Mouse (Mus musculus): Measurements from ENCODE around the gene Krt24. TPM values are rescaled to one million over a fixed set of nuclear protein-coding genes. Genes with fewer than 3 reads are reported as not detected.

Krt24 gene
- total RNA-seq, 1 experiment = not detected

DNA sequence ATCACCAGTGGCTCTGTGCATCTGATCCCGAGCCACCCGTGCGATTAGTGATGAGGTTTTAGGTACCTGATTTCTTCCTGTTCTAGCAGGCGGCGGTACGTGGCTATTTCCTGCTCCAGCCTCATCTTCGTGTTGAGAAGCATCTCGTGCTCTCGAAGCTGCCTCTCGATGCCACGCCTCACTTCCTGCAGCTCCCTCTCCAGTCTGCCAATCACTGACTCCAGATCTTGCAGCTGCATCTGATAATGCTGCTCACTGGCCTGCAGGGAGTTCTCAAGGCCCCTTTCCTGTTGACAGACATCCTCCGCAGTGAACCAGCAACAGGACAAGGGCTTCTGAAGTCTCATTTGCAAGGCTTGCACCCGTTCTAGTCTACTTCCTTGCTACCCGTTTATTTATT is 46.6 kb downstream of the Krt24 start:
- H3K36me3 ChIP-seq (ENCODE audit: control insufficient read depth, insufficient read depth, low read length, poor library complexity, severe bottlenecking) = no peaks in the 10 kb centered on the region
- in situ Hi-C loops (cut with MboI; ENCODE audit: low sequenced_read_pairs in 2 of 2, unreplicated experiment in 2 of 2) = no loop called here
- no peak for DNase-seq (ENCODE audit: low read depth, low spot score)
- H3K4me3 ChIP-seq (ENCODE audit: insufficient read depth in 1 of 2, low read depth in 1 of 2, low read length in 2 of 2, poor library complexity in 1 of 2, severe bottlenecking in 1 of 2) = no peak overlapping the region
- no peak overlapping the region for H3K9ac ChIP-seq (ENCODE audit: insufficient read depth, low read depth, low read length, poor library complexity, severe bottlenecking)
- H3K4me1 ChIP-seq (ENCODE audit: control insufficient read depth in 2 of 2, insufficient read depth in 2 of 2, low read length in 2 of 2, poor library complexity in 1 of 2) = peaks cover 0 to 4% of the 10 kb centered on the region in 2 experiments; a peak in 1 of 4 replicates
- no peaks in the 10 kb centered on the region for H3K9me3 ChIP-seq (ENCODE audit: control insufficient read depth, insufficient read depth, low read depth, low read length)
- no peak for TF ChIP-seq ZC3H11A (IDR thresholded peaks at IDR 0.05; ENCODE audit: borderline replicate concordance, low read depth, low read length)
- no peak for TF ChIP-seq CHD2 (IDR thresholded peaks at IDR 0.05; ENCODE audit: low read depth, low read length)
- TF ChIP-seq ZNF384 (IDR thresholded peaks at IDR 0.05; ENCODE audit: low read depth, low read length) = no peak
- H3K27ac ChIP-seq (ENCODE audit: insufficient read depth, low read depth, low read length, poor library complexity, severe bottlenecking) = no peak overlapping the region

DNA sequence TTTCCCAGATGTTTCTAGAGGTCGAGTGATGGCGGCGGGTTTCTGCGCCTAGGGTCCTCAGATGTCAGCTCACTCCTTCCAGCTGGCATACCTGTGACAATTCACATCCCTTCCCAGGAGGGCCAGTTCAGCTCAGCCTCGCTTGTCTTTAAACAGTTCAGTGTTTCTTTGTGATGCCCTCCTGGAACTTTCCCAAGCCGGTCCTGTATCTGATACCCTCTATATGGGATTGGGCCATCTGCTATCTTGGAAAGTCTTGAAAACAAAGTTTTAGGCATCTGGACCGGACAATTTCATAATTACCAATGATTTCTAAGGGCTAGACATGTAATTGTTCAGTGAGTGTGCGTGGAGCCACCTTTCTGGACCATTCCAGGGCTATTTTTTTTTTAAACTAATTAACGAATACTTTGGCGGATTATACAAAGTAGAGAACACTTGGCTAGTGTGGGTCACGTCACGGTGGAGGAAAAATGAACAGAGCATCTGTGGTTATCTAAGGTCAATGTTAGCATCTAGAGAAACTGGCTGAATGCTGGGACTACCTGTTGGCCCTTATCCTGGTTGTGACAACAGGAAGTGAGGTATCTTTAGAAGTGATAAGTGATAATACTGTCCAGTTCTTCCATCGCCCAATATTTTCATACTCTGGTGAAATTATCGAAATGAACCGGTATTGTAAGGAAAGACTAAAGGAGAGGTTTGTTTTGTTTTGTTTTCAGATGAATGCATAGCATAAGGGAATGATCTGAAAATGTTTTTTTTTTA is 53.8 kb downstream of the Krt24 start:
- in situ Hi-C loops (cut with MboI; ENCODE audit: low sequenced_read_pairs in 2 of 2, unreplicated experiment in 2 of 2) = no loop called here
- Histone ChIP-seq H3K9ac (ENCODE audit: insufficient read depth, low read depth, low read length, poor library complexity, severe bottlenecking) (peak overlapping the region; percentile 99), H3K4me3 (ENCODE audit: insufficient read depth in 1 of 2, low read depth in 1 of 2, low read length in 2 of 2, poor library complexity in 1 of 2, severe bottlenecking in 1 of 2) (peak overlapping the region; percentile 82 to 89), H3K36me3 (ENCODE audit: control insufficient read depth, insufficient read depth, low read length, poor library complexity, severe bottlenecking) (peaks cover 1% of the 10 kb centered on the region; the same call in 1 of the 2 replicates), H3K4me1 (ENCODE audit: control insufficient read depth in 2 of 2, insufficient read depth in 2 of 2, low read length in 2 of 2, poor library complexity in 1 of 2) (no peaks in the 10 kb centered on the region; a peak in 1 of 4 replicates), H3K27ac (ENCODE audit: insufficient read depth, low read depth, low read length, poor library complexity, severe bottlenecking) (peak overlapping the region; percentile 79; the same call in 1 of the 2 replicates), H3K9me3 (ENCODE audit: control insufficient read depth, insufficient read depth, low read depth, low read length) (no peaks in the 10 kb centered on the region)
- DNase-seq (ENCODE audit: low read depth, low spot score) = no peak
- TF ChIP-seq MAFK (IDR thresholded peaks at IDR 0.05; ENCODE audit: insufficient read depth, low read depth, low read length) (no peak), ZC3H11A (IDR thresholded peaks at IDR 0.05; ENCODE audit: borderline replicate concordance, low read depth, low read length) (no peak), ZNF384 (IDR thresholded peaks at IDR 0.05; ENCODE audit: low read depth, low read length) (no peak), HCFC1 (IDR thresholded peaks at IDR 0.05; ENCODE audit: borderline replicate concordance, insufficient read depth, low read length) (no peak), CHD2 (IDR thresholded peaks at IDR 0.05; ENCODE audit: low read depth, low read length) (no peak)

DNA sequence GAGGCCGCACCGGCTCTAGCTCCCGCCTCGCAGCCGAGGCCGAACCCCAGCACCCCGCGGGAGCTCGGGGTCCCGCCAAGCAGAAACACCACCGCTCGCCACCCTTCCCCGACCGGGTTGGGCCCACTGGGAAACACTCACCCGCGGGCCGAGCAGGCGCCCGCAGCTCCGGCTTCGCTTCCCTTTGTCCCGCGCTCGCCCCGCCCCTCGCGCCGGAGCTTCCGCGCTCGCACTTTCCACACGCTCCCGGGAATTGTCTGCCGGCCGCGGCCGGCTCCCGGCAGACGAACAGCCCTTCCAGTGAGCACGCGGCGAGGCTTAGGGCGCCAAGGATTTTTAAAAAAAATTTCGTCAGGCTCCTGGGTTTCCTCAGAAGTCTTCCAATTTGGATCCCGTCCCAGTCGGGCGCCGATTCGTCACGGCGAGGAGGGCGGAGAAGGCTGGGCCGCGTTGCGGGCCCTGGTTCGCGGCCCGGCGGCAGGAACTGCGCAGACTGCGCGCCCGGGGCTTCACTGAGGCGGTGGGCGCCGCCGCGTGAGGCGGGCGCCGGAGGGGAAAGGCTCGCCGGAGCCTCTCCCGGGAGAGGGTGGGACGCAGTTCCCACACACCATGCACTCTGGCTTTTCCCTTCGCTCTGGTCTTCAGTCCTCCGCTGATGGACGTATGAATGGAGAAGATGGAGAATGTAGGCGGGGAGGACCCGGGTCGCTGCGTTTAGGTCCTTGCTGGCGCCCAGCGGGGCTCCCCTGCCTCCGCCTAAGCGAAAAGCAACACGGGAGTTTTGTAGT is 54.6 kb downstream of the Krt24 start, which contains the start of gene Smarce1:
Gene Smarce1 (minus strand): TSS at position 757 of the 788 bp plus-strand sequence.
- DNase-seq (ENCODE audit: low read depth, low spot score) = no peak
- Histone ChIP-seq H3K27ac (ENCODE audit: insufficient read depth, low read depth, low read length, poor library complexity, severe bottlenecking) (peak within 1 kb of the TSS; percentile 79), H3K9me3 (ENCODE audit: control insufficient read depth, insufficient read depth, low read depth, low read length) (no peaks in the 10 kb centered on the region), H3K4me1 (ENCODE audit: control insufficient read depth in 2 of 2, insufficient read depth in 2 of 2, low read length in 2 of 2, poor library complexity in 1 of 2) (no peaks in the 10 kb centered on the region; a peak in 1 of 4 replicates), H3K9ac (ENCODE audit: insufficient read depth, low read depth, low read length, poor library complexity, severe bottlenecking) (peak within 1 kb of the TSS; percentile 99), H3K4me3 (ENCODE audit: insufficient read depth in 1 of 2, low read depth in 1 of 2, low read length in 2 of 2, poor library complexity in 1 of 2, severe bottlenecking in 1 of 2) (peak within 1 kb of the TSS; percentile 82 to 89), H3K36me3 (ENCODE audit: control insufficient read depth, insufficient read depth, low read length, poor library complexity, severe bottlenecking) (peaks cover 2% of the 10 kb centered on the region; the same call in 1 of the 2 replicates)
- in situ Hi-C loops (cut with MboI; ENCODE audit: low sequenced_read_pairs in 2 of 2, unreplicated experiment in 2 of 2) = no loop called here
- TF ChIP-seq MAFK (IDR thresholded peaks at IDR 0.05; ENCODE audit: insufficient read depth, low read depth, low read length) (no peak), ZC3H11A (IDR thresholded peaks at IDR 0.05; ENCODE audit: borderline replicate concordance, low read depth, low read length) (peak; percentile 100), HCFC1 (IDR thresholded peaks at IDR 0.05; ENCODE audit: borderline replicate concordance, insufficient read depth, low read length) (peak; percentile 53), CHD2 (IDR thresholded peaks at IDR 0.05; ENCODE audit: low read depth, low read length) (no peak), ZNF384 (IDR thresholded peaks at IDR 0.05; ENCODE audit: low read depth, low read length) (no peak)

Other genes starting within 250 kb of the Krt24 start
- gene Igfbp4, start 244.0 kb downstream of the Krt24 start, total RNA-seq (2012; rRNA removed) = 31.5 and 38.8 TPM in 2 replicates
- 1.1 and 1.2 TPM in 2 replicates for gene Tns4, start 196.0 kb downstream of the Krt24 start, total RNA-seq (2012; rRNA removed)
- 0.58 and 1.4 TPM in 2 replicates for gene Ccr7, start 130.2 kb downstream of the Krt24 start, total RNA-seq (2012; rRNA removed)
- 85.4 and 130 TPM in 2 replicates for gene Smarce1, start 54.2 kb downstream of the Krt24 start, total RNA-seq (2012; rRNA removed)
- 0.11 and 0.22 TPM in 2 replicates for gene Krt222, start 41.2 kb downstream of the Krt24 start, total RNA-seq (2012; rRNA removed)
- gene Krt25, start 37.7 kb upstream of the Krt24 start, total RNA-seq (2012; rRNA removed) = not detected in 2 replicates
- gene Krt26, start 52.7 kb upstream of the Krt24 start, total RNA-seq (2012; rRNA removed) = not detected in 2 replicates
- 0.13 TPM in 1 of 2 replicates, not detected in the other for gene Krt27, start 65.8 kb upstream of the Krt24 start, total RNA-seq (2012; rRNA removed)
- 0.18 and 0.32 TPM in 2 replicates for gene Krt28, start 89.6 kb upstream of the Krt24 start, total RNA-seq (2012; rRNA removed)
- gene Krt10, start 104.1 kb upstream of the Krt24 start, total RNA-seq (2012; rRNA removed) = 0.53 and 2.8 TPM in 2 replicates
- 0.37 and 0.49 TPM in 2 replicates for gene Krt12, start 137.0 kb upstream of the Krt24 start, total RNA-seq (2012; rRNA removed)
- gene Krt20, start 152.9 kb upstream of the Krt24 start, total RNA-seq (2012; rRNA removed) = 1.8 and 2.4 TPM in 2 replicates
- 0.16 and 0.18 TPM in 2 replicates for gene Krt23, start 207.9 kb upstream of the Krt24 start, total RNA-seq (2012; rRNA removed)
- gene Krt39, start 236.1 kb upstream of the Krt24 start, total RNA-seq (2012; rRNA removed) = not detected in 2 replicates

Measured in ES-E14 (cell line).